Mouse (Mus musculus): ENCODE data around the gene Wwc1.
"Not testable (repeated sequence)": the region's sequence is repeated elsewhere in the genome, so short reads cannot be mapped to it uniquely, and the experiment has no call there.

Wwc1 gene

DNA sequence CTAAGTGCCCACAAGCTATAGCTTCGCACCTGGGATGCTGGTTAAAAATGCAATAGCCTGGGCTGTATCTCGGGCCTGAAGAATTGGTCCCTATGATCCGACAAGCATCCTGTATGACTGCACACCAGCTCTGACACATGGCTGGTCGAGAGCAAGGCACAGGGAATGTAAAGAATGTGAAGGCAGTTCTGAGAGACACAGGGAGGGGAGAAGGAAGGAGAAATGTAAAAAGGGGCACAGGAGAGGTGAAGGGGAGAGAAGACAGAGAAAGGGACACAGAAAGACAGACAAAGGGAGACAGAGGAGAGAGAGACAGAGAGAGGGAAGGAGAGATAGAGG lies 101.8 kb downstream of the Wwc1 start:
- no peak for DNase-seq (ENCODE audit: low spot score)

DNA sequence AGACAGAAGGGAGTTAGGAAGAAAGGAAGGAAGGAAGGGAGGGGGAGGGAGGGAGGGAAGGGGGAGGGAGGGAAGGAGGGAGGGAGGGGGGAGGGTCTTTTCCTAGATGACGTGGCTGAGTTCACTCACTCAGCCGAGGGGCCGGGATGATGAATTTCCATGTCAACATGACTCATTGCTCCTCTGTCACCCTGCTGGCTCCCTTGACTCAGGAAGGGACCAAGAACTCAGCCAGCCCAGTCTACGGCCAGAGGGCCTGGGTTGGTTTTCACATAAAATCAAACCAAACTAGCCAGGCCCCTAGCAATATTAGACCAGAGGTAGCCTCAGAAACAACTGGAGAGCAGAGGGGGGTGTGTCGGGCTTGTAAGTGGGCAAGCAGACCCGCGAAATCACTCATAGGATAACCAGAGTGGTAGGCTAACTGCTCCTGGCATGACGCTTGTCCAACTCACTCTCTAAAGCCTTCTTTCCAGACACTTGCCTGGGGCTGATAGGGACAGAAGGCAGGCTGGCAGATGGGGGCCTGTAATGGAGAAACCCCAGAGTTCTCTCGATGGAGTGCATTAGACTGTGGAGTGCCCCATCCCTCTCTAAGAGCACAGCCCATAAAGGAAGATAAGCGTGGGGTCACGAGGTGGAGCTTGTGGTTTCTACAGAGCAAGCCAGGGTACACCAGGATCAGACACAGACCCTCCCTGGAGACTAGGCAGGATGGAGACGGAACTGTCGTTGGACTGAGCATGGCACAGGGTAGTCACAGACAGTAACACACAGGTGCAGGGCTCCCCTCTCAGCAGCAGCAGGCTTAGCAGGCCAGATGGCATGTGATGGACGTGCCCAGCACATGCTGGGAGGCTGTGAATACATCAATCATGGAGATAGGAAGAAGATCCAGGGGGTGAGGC lies 102.4 kb downstream of the Wwc1 start:
- no peak for DNase-seq (ENCODE audit: low spot score)

DNA sequence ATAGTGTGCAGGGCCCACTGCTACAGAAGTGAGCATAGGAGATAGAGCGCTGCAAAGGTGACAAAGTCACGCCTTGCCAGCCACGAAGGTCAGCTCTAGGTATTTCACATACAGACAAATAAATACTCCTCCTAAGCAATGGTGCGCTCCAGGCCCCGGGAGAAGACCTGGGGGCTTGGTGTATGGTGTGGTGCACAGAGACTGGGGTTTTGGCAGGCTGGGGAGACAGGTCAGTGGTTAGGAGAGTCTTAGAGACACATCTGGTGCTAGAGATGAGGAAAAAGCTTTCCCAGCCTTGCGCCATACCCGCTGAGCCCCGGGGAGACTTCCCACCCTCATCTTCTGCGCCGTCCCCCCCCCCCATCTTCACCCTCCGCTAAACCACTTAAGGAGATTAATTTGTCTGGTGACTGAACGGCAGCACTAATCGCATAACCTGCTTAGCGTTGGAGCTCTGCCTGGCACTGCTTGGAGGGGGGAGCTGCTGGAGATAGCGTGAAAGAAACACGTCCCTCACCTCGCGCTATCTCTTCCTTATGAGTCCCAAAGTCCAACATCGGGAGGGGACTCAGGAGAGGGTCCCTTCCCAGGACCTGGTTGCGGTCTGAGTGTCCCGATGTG lies 106.6 kb downstream of the Wwc1 start:
- DNase-seq (ENCODE audit: low spot score) = peak; percentile 39

DNA sequence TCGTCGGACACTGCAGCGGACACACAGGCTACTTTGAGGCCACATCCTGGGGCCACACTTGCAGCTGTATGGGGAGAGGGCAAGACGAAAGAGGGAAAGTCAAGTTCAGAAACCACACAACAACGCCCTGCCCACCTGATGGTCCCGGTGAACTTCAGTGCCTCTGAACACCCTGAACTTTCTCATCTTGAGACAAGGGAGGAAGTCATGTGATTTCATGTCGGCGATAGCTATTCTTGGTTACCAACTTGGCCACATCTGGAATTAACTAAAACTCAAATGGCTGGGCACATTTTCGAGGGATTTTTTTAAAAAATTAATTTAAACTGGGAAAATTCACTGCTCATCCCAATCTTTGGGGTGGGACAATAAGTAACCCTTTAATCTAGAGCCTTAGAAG lies 109.4 kb downstream of the Wwc1 start:
- DNase-seq (ENCODE audit: low spot score) = no peak

DNA sequence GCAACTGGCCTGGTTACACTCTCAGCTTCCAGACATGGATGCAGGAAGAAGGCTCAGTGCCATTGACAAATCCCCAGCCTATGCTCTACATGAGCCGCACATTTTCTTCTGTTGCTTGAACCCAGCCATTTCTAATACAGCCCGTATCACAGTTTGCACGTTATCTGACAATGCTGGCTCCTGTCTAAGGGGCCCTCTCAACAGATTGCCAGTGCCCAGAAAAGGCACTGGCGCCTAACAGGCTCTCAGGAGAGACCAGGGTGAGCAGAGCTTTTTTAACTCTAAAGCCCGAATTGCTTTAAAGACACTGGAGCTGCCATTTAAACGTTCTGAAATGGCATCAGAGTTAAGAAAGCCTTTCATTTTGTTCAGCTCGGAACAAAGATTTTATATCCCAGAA lies 114.2 kb downstream of the Wwc1 start:
- no peak for DNase-seq (ENCODE audit: low spot score)

DNA sequence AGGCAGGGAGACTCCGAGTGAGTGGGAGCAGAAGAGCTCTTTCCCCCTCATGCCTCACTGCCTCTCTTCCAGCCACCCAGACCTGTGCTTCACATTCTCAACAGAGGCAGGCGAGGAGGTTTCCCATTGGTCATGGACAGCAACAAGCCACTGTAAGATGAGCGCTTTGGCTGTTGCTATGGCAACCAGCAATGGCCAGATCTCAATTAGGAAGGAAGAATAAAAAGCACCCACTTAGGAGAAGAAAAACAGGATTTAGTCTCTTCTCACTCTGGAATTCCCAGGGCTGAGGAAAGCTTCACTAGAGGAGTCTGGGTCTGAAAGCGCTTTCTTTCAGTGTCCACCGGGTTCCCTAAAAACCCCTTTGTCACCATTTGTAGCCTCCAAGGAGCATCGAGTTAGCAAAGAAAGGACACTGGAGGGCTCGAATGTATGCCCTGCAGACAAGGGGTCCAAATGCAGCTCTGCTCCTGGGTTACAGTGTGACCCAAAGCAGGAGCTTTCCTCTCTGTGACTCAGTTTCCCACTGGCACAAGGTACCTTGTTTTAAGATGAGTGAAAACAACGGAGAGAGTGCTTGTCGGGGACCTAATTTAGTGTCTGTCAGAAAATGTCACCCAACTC lies 115.2 kb downstream of the Wwc1 start:
- peak; percentile 95 for DNase-seq (ENCODE audit: low spot score)

DNA sequence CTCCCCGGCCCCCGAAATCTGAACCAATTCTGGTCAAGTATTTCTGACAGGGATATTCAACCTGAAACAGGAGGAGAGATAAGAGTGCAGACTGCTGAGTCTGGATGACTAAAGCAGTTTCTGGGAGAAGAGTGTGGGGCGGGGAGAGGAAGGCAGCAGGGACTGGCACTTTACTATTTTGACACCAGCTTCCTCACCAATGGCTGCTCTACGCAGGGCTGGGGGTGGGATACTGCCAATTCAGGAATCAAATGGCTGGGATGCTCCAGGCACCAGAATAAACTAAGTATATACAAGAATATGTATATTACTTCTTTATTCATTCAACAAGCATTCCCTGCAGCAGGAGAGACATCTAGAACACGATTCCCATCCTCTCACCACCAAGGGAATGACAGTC lies 116.7 kb downstream of the Wwc1 start:
- no peak for DNase-seq (ENCODE audit: low spot score)

DNA sequence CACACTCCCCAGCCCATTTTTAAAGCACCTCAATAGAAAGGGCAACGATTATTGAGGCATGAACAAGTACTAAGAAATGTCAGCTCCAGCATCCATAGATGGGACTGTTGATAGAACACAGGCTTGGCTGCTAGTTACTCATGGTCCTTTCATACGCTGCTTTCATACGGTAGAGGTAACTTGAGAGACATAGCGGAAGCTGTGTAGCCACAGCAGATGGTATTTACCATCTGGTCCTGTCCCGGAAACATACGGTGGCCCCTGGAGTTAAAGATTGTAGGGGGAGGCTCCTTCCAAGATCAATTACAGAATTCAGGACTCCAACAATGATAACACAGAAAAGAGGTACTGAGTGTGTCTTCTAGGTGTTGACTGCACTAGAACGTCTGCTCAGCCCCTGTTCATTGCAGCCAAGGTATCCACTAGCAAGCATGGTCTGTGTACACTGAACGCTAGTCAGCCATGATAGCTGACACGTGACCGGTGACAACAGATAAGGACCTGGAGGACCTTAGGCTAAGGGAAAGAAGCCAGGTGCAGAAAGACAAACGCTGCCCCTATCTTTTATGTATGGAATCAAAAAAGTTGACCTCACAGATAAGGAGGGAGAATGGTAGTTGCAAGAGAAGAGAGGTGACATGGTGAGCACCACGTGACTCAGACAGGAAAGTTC lies 122.8 kb downstream of the Wwc1 start:
- DNase-seq (ENCODE audit: low spot score) = no peak

DNA sequence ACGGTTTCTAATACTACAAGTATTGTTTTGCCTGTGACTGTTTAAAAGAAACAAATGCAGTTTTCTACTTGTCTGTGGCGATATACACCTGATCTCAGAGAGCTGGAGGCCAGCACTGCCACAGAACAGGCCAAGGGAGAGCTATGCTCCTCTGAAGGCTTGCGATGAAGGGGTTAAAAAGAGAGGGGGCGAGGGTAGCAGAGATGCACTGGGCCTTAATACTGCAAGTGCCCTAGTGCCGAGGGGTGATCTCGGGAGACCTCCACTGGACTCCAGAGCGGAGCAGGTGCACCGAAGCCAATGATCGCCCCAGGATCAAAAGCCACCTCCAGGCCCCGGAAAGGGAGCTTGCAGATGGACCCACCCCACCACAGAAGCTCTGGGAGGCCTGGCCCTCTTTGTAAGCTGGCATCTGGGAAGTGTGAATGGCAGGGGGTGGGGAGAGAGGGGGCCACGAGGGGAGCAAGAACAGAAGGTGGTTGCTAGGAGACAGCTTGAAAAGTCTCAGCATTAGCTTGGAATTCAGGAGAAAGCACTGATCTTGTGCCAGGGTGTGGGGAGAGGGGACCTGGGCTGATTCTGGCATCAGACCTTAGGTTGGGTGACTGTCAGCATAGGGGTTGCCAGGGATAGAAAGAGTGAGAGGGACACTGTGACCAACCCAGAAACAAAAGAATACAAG lies 123.8 kb downstream of the Wwc1 start:
- peak; percentile 74 for DNase-seq (ENCODE audit: low spot score)

DNA sequence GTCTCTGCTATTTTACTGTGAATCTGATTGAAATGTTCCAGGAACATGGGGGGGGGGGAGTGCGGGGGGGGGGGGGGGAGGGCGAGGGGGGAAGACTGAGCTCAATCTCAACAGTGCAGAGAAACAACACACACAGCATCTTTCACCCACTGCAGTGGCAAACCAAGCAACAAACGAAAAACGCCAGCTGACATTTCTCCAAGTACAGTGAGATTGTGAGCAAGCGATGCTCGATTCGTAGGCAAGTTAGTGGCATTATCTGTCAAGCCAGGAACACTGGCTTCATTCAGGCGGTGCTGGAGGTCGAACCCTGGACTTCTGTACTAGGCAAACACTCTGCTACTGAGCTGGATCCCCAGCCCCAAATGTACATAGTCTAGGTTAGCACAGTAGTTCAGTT lies 124.8 kb downstream of the Wwc1 start:
- no peak for DNase-seq (ENCODE audit: low spot score)

DNA sequence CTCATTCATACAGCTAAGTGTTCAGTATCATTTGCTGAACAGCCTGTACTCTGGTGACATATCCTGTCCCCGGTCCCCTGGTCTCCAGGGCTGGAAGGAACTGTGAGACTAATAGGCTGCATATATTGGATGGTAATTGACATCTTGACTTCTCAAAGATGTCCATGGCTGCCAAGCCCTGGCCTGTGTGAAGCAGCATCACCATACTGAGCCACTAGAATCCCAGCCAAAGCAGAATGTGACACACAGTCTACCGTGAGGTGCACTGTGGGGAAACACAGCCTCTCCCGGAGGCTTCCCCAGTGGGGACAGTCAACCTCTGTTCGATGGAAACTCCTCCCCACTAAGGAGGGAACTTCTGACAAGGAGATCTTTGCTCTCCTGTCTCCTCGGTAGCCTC lies 125.4 kb downstream of the Wwc1 start:
- no peak for DNase-seq (ENCODE audit: low spot score)

DNA sequence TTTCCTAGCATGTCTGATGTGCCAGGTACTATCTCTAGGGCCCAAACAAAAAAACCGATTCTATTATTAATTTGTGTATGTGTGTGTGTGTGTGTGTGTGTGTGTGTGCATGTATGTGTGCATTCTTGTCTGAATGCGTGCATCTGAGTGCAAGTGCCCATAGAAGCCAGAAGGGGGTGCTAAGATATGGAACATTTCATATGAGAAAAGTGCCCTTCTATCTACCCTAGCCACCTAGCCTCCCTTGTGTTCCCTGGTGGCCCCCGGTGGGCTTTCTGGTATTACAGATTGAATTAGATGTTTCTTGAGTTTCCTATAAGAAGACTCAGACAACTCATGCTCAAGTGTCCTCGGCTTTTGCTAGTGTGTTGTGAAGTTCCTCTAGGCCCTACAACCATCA lies 126.7 kb downstream of the Wwc1 start:
- no peak for DNase-seq (ENCODE audit: low spot score)

DNA sequence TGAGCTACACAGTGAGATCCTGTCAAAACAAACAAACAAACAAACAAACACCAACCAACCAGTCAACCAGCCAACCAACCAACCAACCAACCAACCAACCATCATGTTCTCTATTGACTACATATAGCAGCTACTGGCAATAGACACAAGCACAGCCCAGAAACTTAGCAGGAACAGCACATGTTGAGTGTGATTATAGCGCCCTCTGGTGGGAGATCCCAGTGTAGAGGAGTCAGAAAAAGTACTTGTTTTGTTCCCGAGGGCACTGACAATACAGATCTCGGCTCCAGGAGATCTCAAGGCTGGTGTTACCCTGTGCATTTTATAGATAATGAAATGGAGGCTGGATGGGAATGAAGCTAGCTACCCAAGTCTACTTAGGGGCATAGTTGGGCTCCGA lies 127.6 kb downstream of the Wwc1 start:
- DNase-seq (ENCODE audit: low spot score) = peak; percentile 75

DNA sequence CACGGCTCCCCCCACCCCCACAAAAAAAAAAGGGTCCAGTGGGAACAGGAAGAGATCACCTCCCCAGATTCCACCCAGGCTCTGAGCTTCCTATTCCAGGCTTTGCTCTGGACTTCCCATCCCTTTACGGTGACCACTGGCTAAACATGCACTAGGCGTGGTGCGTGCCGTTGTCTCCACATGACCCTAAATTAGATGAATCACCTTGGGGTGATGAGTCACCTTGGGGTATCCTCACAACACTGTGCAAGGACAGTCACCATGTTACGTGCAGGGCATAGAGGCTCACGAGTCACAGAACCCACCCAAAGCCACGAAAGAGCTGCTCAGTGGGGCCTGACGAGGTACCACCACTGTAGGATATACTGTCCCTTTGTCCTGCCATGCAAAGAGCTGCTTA lies 136.0 kb downstream of the Wwc1 start:
- no peak for DNase-seq (ENCODE audit: low spot score)

DNA sequence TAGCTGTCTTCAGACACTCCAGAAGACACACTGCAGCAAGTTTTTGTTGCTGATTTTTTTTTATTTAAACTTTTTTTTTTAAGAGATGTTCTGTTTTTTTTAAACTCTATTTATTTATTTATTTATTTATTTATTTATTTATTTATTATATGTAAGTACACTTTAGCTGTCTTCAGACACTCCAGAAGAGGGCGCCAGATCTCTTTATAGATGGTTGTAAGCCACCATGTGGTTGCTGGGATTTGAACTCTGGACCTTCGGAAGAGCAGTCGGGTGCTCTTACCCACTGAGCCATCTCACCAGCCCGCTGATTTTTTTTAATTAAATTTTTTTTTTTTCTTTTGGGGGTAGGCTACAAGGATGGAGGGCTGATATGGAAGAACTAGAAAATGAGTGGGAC lies 137.8 kb downstream of the Wwc1 start:
- DNase-seq (ENCODE audit: low spot score) = peak; percentile 30

DNA sequence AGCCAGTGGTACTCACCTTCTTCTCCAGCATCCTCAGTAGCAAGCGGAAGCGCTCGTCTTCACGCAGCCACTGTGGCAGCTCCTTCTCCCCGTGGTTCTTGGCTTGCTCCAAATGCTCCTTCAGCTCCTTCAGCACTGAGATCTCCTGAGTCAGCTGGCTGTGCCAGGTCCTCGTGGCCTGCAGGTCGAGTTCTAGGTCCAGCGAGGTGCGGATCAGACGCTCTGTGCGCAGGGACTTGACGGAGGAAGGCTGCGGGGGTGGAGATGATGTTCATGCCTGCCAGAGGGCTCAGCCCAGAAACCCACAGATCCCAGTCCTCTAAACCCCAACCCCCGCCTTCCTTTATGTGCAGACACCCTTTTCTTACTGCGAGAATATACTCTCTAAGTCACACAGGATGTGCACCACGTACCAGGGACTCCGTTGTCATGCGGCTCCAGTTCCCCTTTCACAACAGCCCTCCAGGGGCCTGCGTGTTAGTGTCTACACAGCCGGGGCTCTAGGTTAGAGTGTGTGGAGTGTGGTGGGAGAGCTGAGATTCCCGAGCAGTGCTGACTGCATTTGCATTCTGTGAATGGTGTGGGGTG lies 138.5 kb downstream of the Wwc1 start:
- DNase-seq (ENCODE audit: low spot score) = no peak

DNA sequence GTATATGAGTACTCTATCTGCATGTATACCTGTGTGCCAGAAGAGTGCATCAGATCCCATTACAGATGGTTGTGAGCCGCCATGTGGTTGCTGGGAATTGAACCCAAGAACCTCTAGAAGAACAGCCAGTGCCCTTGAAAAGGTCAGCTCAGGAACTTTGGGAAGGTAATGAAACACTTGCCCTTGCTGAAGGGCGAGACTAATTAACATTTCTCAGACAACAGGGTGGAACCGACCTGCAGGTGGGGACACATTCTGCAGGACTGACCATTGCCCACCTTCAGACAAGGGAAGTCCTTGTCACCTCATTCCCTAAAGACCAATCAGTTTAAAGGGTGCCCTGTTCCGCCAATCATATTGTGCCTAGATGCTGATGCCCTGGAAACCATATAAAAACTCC lies 139.5 kb downstream of the Wwc1 start:
- DNase-seq (ENCODE audit: low spot score) = not testable (repeated sequence)

DNA sequence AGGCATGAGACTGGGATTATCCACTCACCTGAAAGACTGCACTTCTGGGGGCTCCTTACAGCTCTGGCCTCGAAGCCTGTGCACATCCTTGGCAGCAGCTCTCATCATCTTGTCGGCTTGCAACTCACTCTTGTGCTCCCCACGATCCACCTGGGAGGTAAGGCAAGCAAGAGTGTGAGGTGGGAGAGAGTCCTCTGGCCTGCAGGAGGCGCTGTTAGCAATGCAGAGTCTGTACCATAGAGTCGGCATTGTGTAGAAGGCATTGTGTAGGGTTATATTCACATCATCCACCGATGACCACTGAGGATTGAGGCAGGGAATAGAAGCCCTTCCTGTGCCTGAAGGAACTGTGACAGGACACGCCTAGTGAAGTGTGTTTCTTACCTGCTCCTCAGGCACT lies 140.0 kb downstream of the Wwc1 start:
- no peak for DNase-seq (ENCODE audit: low spot score)

DNA sequence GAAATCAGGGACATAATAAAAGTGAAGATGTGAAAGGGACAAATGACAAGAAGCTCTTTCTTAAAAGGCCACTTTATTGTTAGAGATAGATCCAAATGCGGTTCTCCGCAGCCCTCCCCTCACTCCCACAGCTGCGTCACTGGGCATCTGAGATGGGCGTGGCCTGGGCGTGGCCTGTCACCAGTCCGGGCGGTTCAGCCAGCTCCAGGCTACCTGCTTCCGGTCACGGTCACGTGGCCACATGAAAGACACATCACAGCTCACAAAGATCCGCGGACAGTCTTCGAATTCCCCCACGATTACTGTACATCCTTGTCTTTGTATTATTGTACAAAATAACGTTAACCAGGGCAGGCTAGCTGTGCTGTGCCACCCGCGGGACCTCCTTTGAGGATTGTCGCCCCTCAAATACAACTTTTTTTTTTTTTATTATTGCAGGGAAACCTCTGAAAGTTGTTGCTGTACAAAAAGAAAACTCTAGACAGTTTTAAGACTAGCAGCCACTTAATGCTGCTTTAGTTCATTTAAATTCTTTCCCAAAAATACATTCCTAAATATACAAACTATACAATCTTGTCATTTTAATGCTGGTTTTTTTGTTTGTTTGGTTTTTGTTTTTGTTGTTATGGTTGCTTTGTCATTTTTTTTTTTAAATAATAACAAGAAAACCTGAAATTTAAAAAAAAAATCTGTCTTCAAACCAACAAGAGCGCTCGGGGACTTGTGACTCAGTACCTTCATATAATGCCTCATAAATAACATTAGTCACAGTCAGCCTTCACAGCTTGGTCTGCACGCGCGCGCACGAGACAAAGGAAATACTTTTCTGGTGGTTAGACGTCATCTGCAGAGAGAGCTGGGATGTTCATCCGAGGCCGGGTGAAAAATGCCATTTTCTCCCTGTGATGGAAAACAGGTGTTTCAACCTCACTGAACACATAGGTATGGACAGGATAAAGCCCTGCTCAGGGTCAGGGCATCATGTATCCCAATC lies 141.7 kb downstream of the Wwc1 start:
- DNase-seq (ENCODE audit: low spot score) = peak; percentile 97
